In the genomic region with DNA sequence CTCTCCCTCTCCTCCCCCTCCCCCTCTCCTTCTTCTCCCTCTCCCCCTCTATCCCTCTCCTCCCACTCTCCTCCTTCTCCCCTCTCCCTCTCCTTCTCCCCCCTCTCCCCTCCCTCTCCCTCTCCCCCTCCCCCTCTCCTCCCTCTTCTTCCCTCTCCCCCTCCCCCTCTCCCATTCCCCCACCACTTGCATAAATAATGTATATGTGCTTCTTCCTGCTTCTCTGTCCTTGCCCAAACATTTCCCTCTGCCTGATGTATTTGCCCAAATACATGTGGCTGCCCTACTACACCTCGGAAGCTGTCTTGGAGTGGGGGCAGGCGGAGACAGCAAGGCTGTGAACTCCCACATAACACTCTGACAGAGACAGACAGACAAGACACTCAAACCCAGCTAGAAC, we compare ENCODE assay signal across 26 mouse cellular contexts.
"Had no signal": no experiment of that assay in that cellular context is flagged by ENCODE, and none has a peak within 500 bp of the region (broad histone marks: within the 10 kb centered on the region; RNA-seq: fewer than 3 reads in every experiment).

No protein-coding gene starts in this region.

- H3K9ac ChIP-seq: heart, embryonic 12.5 days; hindbrain, embryonic 12.5 days; hindbrain, embryonic 15.5 days; kidney, embryonic 15.5 days; limb, embryonic 13.5 days; limb, embryonic 15.5 days; liver, embryonic 12.5 days; liver, embryonic 14.5 days had no signal

- ATAC-seq: hindbrain, postnatal 0 days; intestine, embryonic 16.5 days; liver, embryonic 12.5 days had no signal

- H3K9me3 ChIP-seq: heart, embryonic 10.5 days; hindbrain, embryonic 10.5 days; hindbrain, embryonic 12.5 days; hindbrain, embryonic 15.5 days; kidney, embryonic 15.5 days; limb, embryonic 15.5 days; liver, embryonic 12.5 days had no signal

- H3K36me3 ChIP-seq: heart, embryonic 10.5 days; heart, embryonic 12.5 days; hindbrain, embryonic 10.5 days; hindbrain, embryonic 12.5 days; hindbrain, embryonic 15.5 days; kidney, embryonic 15.5 days; limb, embryonic 13.5 days; limb, embryonic 15.5 days; liver, embryonic 12.5 days had no signal

- H3K4me2 ChIP-seq: heart, embryonic 12.5 days; hindbrain, embryonic 12.5 days; hindbrain, embryonic 15.5 days; kidney, embryonic 15.5 days; limb, embryonic 13.5 days; limb, embryonic 15.5 days; liver, embryonic 12.5 days had no signal

- H3K27ac ChIP-seq: gastrocnemius, adult 2 months; heart, embryonic 10.5 days; hindbrain, embryonic 10.5 days; hindbrain, embryonic 12.5 days; hindbrain, embryonic 15.5 days; hindbrain, postnatal 0 days; kidney, embryonic 15.5 days; kidney, postnatal 0 days; limb, embryonic 13.5 days; limb, embryonic 15.5 days; liver, embryonic 12.5 days; liver, embryonic 14.5 days had no signal

- DNase-seq: gastrocnemius, adult 2 months; gastrocnemius, postnatal 10 days; gastrocnemius, postnatal 25 days; heart, adult 18-20 months; heart, postnatal 10 days; heart, postnatal 4 days; kidney, adult 11 months; kidney, adult 2 months; kidney, adult 9 months; kidney, postnatal 14 days; kidney, postnatal 36 days; layer of hippocampus, adult 9-11 months; layer of hippocampus, postnatal 36 days had no signal

- H3K4me3 ChIP-seq: gastrocnemius, adult 2 months; heart, embryonic 10.5 days; heart, embryonic 12.5 days; hindbrain, embryonic 10.5 days; hindbrain, embryonic 12.5 days; hindbrain, embryonic 15.5 days; kidney, embryonic 15.5 days; limb, embryonic 13.5 days; limb, embryonic 15.5 days; liver, embryonic 12.5 days had no signal
